Mouse (Mus musculus): ENCODE data around the gene Cstf1. TPM values are rescaled to one million over a fixed set of nuclear protein-coding genes. Genes with fewer than 3 reads are reported as not detected.

Gene Cstf1
- polyA plus RNA-seq, 1 experiment from 2014 or later = 19.4 TPM

DNA sequence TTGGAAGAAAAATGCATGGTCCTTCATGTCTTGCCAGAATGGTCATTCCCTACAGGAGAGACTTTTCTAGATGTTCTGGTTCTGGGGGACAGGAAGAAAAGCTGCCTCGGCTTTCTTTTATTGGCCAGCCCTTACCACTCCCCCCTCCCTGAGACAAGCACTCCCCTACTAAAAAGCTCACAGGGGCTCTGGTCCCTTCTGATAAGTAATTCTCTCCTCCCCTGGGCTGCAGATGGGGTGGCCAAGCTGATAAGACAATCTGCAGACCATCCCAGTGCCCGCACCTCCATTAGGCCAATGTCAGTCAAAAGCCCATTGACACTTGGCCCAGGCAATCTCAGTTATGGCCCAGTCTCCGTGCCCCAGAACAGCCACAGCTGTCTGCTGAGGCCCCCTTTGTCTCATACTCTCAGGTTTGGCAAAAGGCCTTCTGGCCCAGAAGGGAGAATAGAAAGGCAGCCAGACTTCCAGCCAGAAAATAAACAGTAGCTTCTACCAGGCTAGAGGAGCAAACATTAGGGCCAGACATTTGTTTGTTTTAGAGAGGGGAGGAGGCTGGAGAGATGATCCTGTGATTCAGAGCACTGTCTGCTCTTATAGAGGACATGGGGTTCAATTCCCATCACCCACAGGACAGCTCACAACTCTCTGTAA is 22.1 kb upstream of the Cstf1 start:
- TF ChIP-seq CTCF (IDR thresholded peaks at IDR 0.05) (no peak), EP300 (IDR thresholded peaks at IDR 0.05) (peak; percentile 64; the same call in 1 of the 2 replicates)
- no peaks in the 10 kb centered on the region for H3K27me3 ChIP-seq (replicated peaks; ENCODE audit: insufficient read depth, low read length)
- 32% methylated on average over 3 of the region's 3 CpGs for WGBS
- H3K9ac ChIP-seq (replicated peaks; ENCODE audit: low read depth) = no peak overlapping the region
- no peak overlapping the region for H3K4me3 ChIP-seq (ENCODE audit: low read depth, low read length)
- H3K36me3 ChIP-seq (ENCODE audit: insufficient read depth, low read length) = no peaks in the 10 kb centered on the region
- peak; percentile 65 for DNase-seq (ENCODE audit: low spot score)
- peak overlapping the region; percentile 17; the same call in 1 of the 2 replicates for H3K4me2 ChIP-seq (replicated peaks; ENCODE audit: low read depth, low read length)
- H3K27ac ChIP-seq (ENCODE audit: low read length) = peak overlapping the region; percentile 3; the same call in 1 of the 2 replicates
- no peaks in the 10 kb centered on the region for H3K9me3 ChIP-seq (ENCODE audit: low read length)
- peaks cover 12% of the 10 kb centered on the region; the same call in 1 of the 2 replicates for H3K4me1 ChIP-seq (ENCODE audit: insufficient read depth, low read depth, low read length)
- no peak for ATAC-seq

- no peak overlapping the region for H3K9ac ChIP-seq (replicated peaks; ENCODE audit: low read depth)
- no peak overlapping the region for H3K27ac ChIP-seq (ENCODE audit: low read length)
- 78% methylated on average over 14 of the region's 14 CpGs for WGBS
- H3K4me1 ChIP-seq (ENCODE audit: insufficient read depth, low read depth, low read length) = peaks cover 7% of the 10 kb centered on the region; the same call in 1 of the 2 replicates
- TF ChIP-seq EP300 (IDR thresholded peaks at IDR 0.05) (no peak), CTCF (IDR thresholded peaks at IDR 0.05) (no peak)
- H3K4me2 ChIP-seq (replicated peaks; ENCODE audit: low read depth, low read length) = no peak overlapping the region
- H3K9me3 ChIP-seq (ENCODE audit: low read length) = no peaks in the 10 kb centered on the region
- ATAC-seq (no peak), DNase-seq (ENCODE audit: low spot score) (no peak)
- no peak overlapping the region for H3K4me3 ChIP-seq (ENCODE audit: low read depth, low read length)
- no peaks in the 10 kb centered on the region for H3K36me3 ChIP-seq (ENCODE audit: insufficient read depth, low read length)
- no peaks in the 10 kb centered on the region for H3K27me3 ChIP-seq (replicated peaks; ENCODE audit: insufficient read depth, low read length)
These were observed 20.7 kb upstream of the Cstf1 start for GRCm38 (mm10) chr2:172349776-172350175.

- Histone ChIP-seq H3K9me3 (ENCODE audit: low read length) (no peaks in the 10 kb centered on the region), H3K9ac (replicated peaks; ENCODE audit: low read depth) (no peak overlapping the region), H3K27ac (ENCODE audit: low read length) (no peak overlapping the region), H3K27me3 (replicated peaks; ENCODE audit: insufficient read depth, low read length) (no peaks in the 10 kb centered on the region), H3K36me3 (ENCODE audit: insufficient read depth, low read length) (0 out of 2 replicates have a peak, but pooled peaks cover 5% of the 10 kb centered on the region), H3K4me1 (ENCODE audit: insufficient read depth, low read depth, low read length) (peaks cover 5% of the 10 kb centered on the region; the same call in 1 of the 2 replicates), H3K4me2 (replicated peaks; ENCODE audit: low read depth, low read length) (no peak overlapping the region), H3K4me3 (ENCODE audit: low read depth, low read length) (no peak overlapping the region)
- ATAC-seq (no peak), DNase-seq (ENCODE audit: low spot score) (no peak)
- 68% methylated on average over 8 of the region's 8 CpGs for WGBS
- TF ChIP-seq CTCF (IDR thresholded peaks at IDR 0.05) (no peak), EP300 (IDR thresholded peaks at IDR 0.05) (no peak)
These were observed 19.7 kb upstream of the Cstf1 start for GRCm38 (mm10) chr2:172350773-172351172.

DNA sequence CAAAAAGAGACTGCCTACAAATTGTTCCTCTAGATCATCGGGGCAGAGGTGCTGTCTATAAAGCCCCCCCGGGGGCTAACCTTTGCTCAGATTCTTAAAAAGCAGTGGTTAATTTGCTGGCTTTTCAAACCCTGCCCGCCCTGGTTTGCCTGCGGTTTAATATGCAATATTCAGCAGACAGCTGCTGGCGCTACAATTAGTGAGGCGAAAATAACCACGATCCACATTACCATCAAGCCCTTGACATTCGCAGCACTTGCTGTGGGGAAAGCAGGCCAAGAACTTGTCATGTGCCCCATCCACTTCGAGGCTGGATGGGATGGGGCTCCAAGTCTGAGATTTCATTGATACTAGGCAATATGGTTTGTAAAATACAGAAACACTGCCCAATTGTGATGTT is 17.3 kb upstream of the Cstf1 start:
- 0 out of 2 replicates have a peak, but pooled peaks cover 8% of the 10 kb centered on the region for H3K36me3 ChIP-seq (ENCODE audit: insufficient read depth, low read length)
- WGBS = 87% methylated on average over 9 of the region's 9 CpGs
- ATAC-seq (no peak), DNase-seq (ENCODE audit: low spot score) (no peak)
- H3K27me3 ChIP-seq (replicated peaks; ENCODE audit: insufficient read depth, low read length) = no peaks in the 10 kb centered on the region
- no peak for TF ChIP-seq CTCF (IDR thresholded peaks at IDR 0.05)
- no peak for TF ChIP-seq EP300 (IDR thresholded peaks at IDR 0.05)
- no peak overlapping the region for H3K27ac ChIP-seq (ENCODE audit: low read length)
- H3K9ac ChIP-seq (replicated peaks; ENCODE audit: low read depth) = no peak overlapping the region
- no peak overlapping the region for H3K4me2 ChIP-seq (replicated peaks; ENCODE audit: low read depth, low read length)
- H3K4me1 ChIP-seq (ENCODE audit: insufficient read depth, low read depth, low read length) = peaks cover 5% of the 10 kb centered on the region; the same call in 1 of the 2 replicates
- no peaks in the 10 kb centered on the region for H3K9me3 ChIP-seq (ENCODE audit: low read length)
- no peak overlapping the region for H3K4me3 ChIP-seq (ENCODE audit: low read depth, low read length)

GRCm38 (mm10) chr2:172354761-172355160 is 15.7 kb upstream of the Cstf1 start:
- Histone ChIP-seq H3K4me3 (ENCODE audit: low read depth, low read length) (no peak overlapping the region), H3K27ac (ENCODE audit: low read length) (no peak overlapping the region), H3K9ac (replicated peaks; ENCODE audit: low read depth) (no peak overlapping the region), H3K36me3 (ENCODE audit: insufficient read depth, low read length) (0 out of 2 replicates have a peak, but pooled peaks cover 8% of the 10 kb centered on the region), H3K4me1 (ENCODE audit: insufficient read depth, low read depth, low read length) (no peaks in the 10 kb centered on the region), H3K4me2 (replicated peaks; ENCODE audit: low read depth, low read length) (no peak overlapping the region), H3K27me3 (replicated peaks; ENCODE audit: insufficient read depth, low read length) (no peaks in the 10 kb centered on the region), H3K9me3 (ENCODE audit: low read length) (no peaks in the 10 kb centered on the region)
- DNase-seq (ENCODE audit: low spot score) = no peak
- WGBS = 80% methylated on average over 9 of the region's 9 CpGs
- no peak for TF ChIP-seq CTCF (IDR thresholded peaks at IDR 0.05)
- ATAC-seq = no peak

DNA sequence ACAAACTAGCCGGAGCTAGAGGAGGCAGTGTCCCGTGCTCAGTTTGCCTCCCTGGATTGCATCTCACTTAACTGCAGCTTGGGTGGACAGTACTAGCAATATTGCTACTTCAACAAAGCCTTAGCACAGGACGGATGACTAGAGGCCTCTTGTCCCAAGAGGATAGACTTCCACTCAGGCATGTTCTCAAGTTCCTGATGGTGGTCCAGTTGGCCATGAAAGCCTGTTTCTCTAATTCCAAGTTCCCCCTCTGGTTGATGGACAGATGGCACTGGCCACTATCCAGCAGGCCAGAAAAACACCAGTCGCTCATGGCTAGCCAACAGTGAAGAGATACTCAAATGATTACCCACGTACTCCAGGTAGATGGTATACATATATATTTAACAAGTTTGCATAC is 14.6 kb upstream of the Cstf1 start:
- ATAC-seq = no peak

More for the DNA sequence above, 14.6 kb upstream of the Cstf1 start:
- TF ChIP-seq CTCF (IDR thresholded peaks at IDR 0.05) (no peak), EP300 (IDR thresholded peaks at IDR 0.05) (no peak)
- no peaks in the 10 kb centered on the region for H3K9me3 ChIP-seq (ENCODE audit: low read length)
- WGBS = 86% methylated on average over 5 of the region's 5 CpGs
- DNase-seq (ENCODE audit: low spot score) = no peak
- H3K4me1 ChIP-seq (ENCODE audit: insufficient read depth, low read depth, low read length) = no peaks in the 10 kb centered on the region
- no peak overlapping the region for H3K4me3 ChIP-seq (ENCODE audit: low read depth, low read length)
- no peak overlapping the region for H3K9ac ChIP-seq (replicated peaks; ENCODE audit: low read depth)
- no peak overlapping the region for H3K4me2 ChIP-seq (replicated peaks; ENCODE audit: low read depth, low read length)
- no peaks in the 10 kb centered on the region for H3K27me3 ChIP-seq (replicated peaks; ENCODE audit: insufficient read depth, low read length)
- H3K36me3 ChIP-seq (ENCODE audit: insufficient read depth, low read length) = 0 out of 2 replicates have a peak, but pooled peaks cover 8% of the 10 kb centered on the region
- H3K27ac ChIP-seq (ENCODE audit: low read length) = no peak overlapping the region
